Mouse (Mus musculus) erythroblast, adult 5-6 weeks (primary cell): ENCODE data around the gene Defa22. TPM values are rescaled to one million over a fixed set of nuclear protein-coding genes. Genes with fewer than 3 reads are reported as not detected.
"Not testable (repeated sequence)": the region's sequence is repeated elsewhere in the genome, so short reads cannot be mapped to it uniquely, and the experiment has no call there.

Experiments used
- ATAC-seq: replicated peaks from 2 replicates; pipeline ENCODE4 v1.8.0; 2016; ENCODE audit warnings: moderate number of reproducible peaks, mild to moderate bottlenecking, moderate TSS enrichment, inconsistent platforms; ENCODE audit not compliant: poor library complexity, low FRiP score, severe bottlenecking
- total RNA-seq, 2 experiments: library from RNA; stranded (forward) in 1 of 2; stranded (reverse) in 1 of 2; fragments of 150-400 nt in 1 of 2; fragments of 200-764, 138-1000 nt in 1 of 2; gene quantifications; 2 replicates each; pipeline versions ENCODE4 v1.2.3 to v1.2.4; 2015 to 2017; ENCODE audit warnings: low replicate concordance in 2 of 2

The Defa22 gene
- total RNA-seq (2015; ENCODE audit: low replicate concordance) (not detected in 2 replicates), total RNA-seq (2017; ENCODE audit: low replicate concordance) (not detected in 2 replicates)

DNA sequence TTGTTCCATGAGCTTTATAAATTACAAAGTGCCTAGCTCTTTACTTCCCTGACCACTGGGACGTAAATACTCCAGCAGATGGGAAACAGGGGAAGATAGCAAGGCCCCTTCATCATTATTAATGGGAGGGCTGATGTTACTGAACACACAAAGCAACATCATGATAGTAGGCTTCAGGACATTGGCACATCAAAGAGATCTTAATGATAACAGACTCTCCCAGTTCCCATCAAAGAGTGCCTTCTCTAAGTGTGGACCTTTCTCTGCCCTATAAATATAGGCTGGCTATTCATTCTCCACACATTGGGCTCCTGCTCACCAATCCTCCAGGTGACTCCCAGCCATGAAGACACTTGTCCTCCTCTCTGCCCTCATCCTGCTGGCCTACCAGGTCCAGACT lies at the start of gene Defa22:
Gene Defa22 (plus strand): TSS at position 301 of the 400 bp plus-strand sequence.
- not testable (repeated sequence) for ATAC-seq

- ATAC-seq, result not testable (repeated sequence)
Observed at GRCm38 (mm10) chr8:21134342-21134741, 27.7 kb upstream of the Defa22 start, which contains the start of gene Defa30. Gene Defa30, plus strand, starts transcription at chr8:21134642.

- ATAC-seq, result not testable (repeated sequence)
Observed at GRCm38 (mm10) chr8:21191314-21191713, 29.2 kb downstream of the Defa22 start, which contains the start of gene Defa31. Gene Defa31, plus strand, starts transcription at chr8:21191614.

- not testable (repeated sequence) for ATAC-seq
Observed at GRCm38 (mm10) chr8:21201261-21201660, 39.2 kb downstream of the Defa22 start, which contains the start of gene Gm15293. Gene Gm15293, plus strand, starts transcription at chr8:21201561.

Other genes with a start within 250 kb of the Defa22 start
- not detected in 2 replicates for gene Gm6040, start 240.2 kb upstream of the Defa22 start, total RNA-seq (2015; ENCODE audit: low replicate concordance)
- gene Gm6040, start 240.2 kb upstream of the Defa22 start, total RNA-seq (2017; ENCODE audit: low replicate concordance), result not detected in 2 replicates
- gene AY761185, start 217.6 kb upstream of the Defa22 start, total RNA-seq (2015; ENCODE audit: low replicate concordance), result not detected in 2 replicates
- gene AY761185, start 217.6 kb upstream of the Defa22 start, total RNA-seq (2017; ENCODE audit: low replicate concordance), result not detected in 2 replicates
- not detected in 2 replicates for gene Defa21, start 136.7 kb upstream of the Defa22 start, total RNA-seq (2015; ENCODE audit: low replicate concordance)
- not detected in 2 replicates for gene Defa21, start 136.7 kb upstream of the Defa22 start, total RNA-seq (2017; ENCODE audit: low replicate concordance)
- gene Defa23, start 107.2 kb upstream of the Defa22 start, total RNA-seq (2015; ENCODE audit: low replicate concordance), result not detected in 2 replicates
- gene Defa23, start 107.2 kb upstream of the Defa22 start, total RNA-seq (2017; ENCODE audit: low replicate concordance), result not detected in 2 replicates
- gene Defa35, start 97.2 kb upstream of the Defa22 start, total RNA-seq (2015; ENCODE audit: low replicate concordance), result not detected in 2 replicates
- gene Defa35, start 97.2 kb upstream of the Defa22 start, total RNA-seq (2017; ENCODE audit: low replicate concordance), result not detected in 2 replicates
- gene Defa25, start 77.8 kb upstream of the Defa22 start, total RNA-seq (2015; ENCODE audit: low replicate concordance), result not detected in 2 replicates
- gene Defa25, start 77.8 kb upstream of the Defa22 start, total RNA-seq (2017; ENCODE audit: low replicate concordance), result not detected in 2 replicates
- gene Gm14851, start 66.2 kb upstream of the Defa22 start, total RNA-seq (2015; ENCODE audit: low replicate concordance), result not detected in 2 replicates
- not detected in 2 replicates for gene Gm14851, start 66.2 kb upstream of the Defa22 start, total RNA-seq (2017; ENCODE audit: low replicate concordance)
- gene Defa30, start 27.6 kb upstream of the Defa22 start, total RNA-seq (2015; ENCODE audit: low replicate concordance), result not detected in 2 replicates
- not detected in 2 replicates for gene Defa30, start 27.6 kb upstream of the Defa22 start, total RNA-seq (2017; ENCODE audit: low replicate concordance)
- gene Defa31, start 29.3 kb downstream of the Defa22 start, total RNA-seq (2015; ENCODE audit: low replicate concordance), result not detected in 2 replicates
- not detected in 2 replicates for gene Defa31, start 29.3 kb downstream of the Defa22 start, total RNA-seq (2017; ENCODE audit: low replicate concordance)
- not detected in 2 replicates for gene Gm15293, start 39.3 kb downstream of the Defa22 start, total RNA-seq (2015; ENCODE audit: low replicate concordance)
- gene Gm15293, start 39.3 kb downstream of the Defa22 start, total RNA-seq (2017; ENCODE audit: low replicate concordance), result not detected in 2 replicates
- gene Gm15292, start 87.5 kb downstream of the Defa22 start, total RNA-seq (2015; ENCODE audit: low replicate concordance), result not detected in 2 replicates
- not detected in 2 replicates for gene Gm15292, start 87.5 kb downstream of the Defa22 start, total RNA-seq (2017; ENCODE audit: low replicate concordance)
- gene Defa27, start 153.3 kb downstream of the Defa22 start, total RNA-seq (2015; ENCODE audit: low replicate concordance), result not detected in 2 replicates
- gene Defa27, start 153.3 kb downstream of the Defa22 start, total RNA-seq (2017; ENCODE audit: low replicate concordance), result not detected in 2 replicates
- gene Defa29, start 164.7 kb downstream of the Defa22 start, total RNA-seq (2015; ENCODE audit: low replicate concordance), result not detected in 2 replicates
- gene Defa29, start 164.7 kb downstream of the Defa22 start, total RNA-seq (2017; ENCODE audit: low replicate concordance), result not detected in 2 replicates
- gene Defa2, start 216.2 kb downstream of the Defa22 start, total RNA-seq (2015; ENCODE audit: low replicate concordance), result not detected in 2 replicates
- gene Defa2, start 216.2 kb downstream of the Defa22 start, total RNA-seq (2017; ENCODE audit: low replicate concordance), result not detected in 2 replicates
- not detected in 2 replicates for gene Defa33, start 229.5 kb downstream of the Defa22 start, total RNA-seq (2015; ENCODE audit: low replicate concordance)
- not detected in 2 replicates for gene Defa33, start 229.5 kb downstream of the Defa22 start, total RNA-seq (2017; ENCODE audit: low replicate concordance)